Mouse (Mus musculus) gastrocnemius, postnatal 25 days (tissue): ENCODE results near the gene Mia2. TPM values are rescaled to one million over a fixed set of nuclear protein-coding genes. Genes with fewer than 3 reads are reported as not detected.
"Not testable (repeated sequence)": the region's sequence is repeated elsewhere in the genome, so short reads cannot be mapped to it uniquely, and the experiment has no call there.

Experiments used
- DNase-seq: peaks from one replicate; pipeline ENCODE4 v3.0.0; 2022
- microRNA-seq, 2 experiments: library from miRNA; unstranded; fragments of <30 nt; microRNA quantifications; one replicate each; pipeline ENCODE4 v1.2.0; 2021; ENCODE audit warnings: borderline replicate concordance in 2 of 2
- total RNA-seq, 2 experiments: library from RNA; stranded (reverse); gene quantifications; 1 replicate in 1 of 2; 2 replicates in 1 of 2; pipeline ENCODE4 v1.2.3; 2021

Gene Mia2
- total RNA-seq, 2 experiments from 2014 or later, result 88.3 to 97.4 TPM

DNA sequence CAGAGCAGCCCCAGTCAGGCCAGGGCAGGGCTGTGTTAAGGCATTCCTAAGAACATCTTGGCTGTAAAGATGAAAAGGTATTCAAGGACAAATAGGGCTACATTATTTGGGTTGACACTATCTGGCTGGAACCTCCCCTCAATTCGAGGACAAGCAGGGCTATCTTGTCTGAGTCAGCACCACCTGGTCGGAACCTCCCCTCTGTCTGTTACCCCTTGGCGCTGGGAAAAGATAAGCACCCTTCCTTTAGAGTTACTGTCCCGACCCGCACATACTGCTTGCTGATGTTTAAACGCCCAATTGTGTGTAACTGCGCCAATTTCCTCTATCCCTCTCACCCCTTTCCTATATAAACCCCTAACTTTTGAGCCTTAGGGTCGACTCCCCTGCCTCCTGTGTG is 145.4 kb downstream of the Mia2 start:
- not testable (repeated sequence) for DNase-seq

Small RNA genes within 50 kb of the gene (microRNA-seq; reads per million reads assigned to microRNA genes)
- 0 reads per million in 2 experiments for gene Gm27284

Other genes starting within 250 kb of the Mia2 start
- gene Sec23a, start 83.8 kb upstream of the Mia2 start, total RNA-seq, result 10 to 100 TPM; 44.4 to 46.0 TPM
- 1 to 10 TPM; 3.8 to 4.4 TPM for gene Gemin2, start 82.4 kb upstream of the Mia2 start, total RNA-seq
- gene Trappc6b, start 34.3 kb upstream of the Mia2 start, total RNA-seq, result 10 to 100 TPM; 35.4 to 45.8 TPM
- gene Pnn, start 28.9 kb upstream of the Mia2 start, total RNA-seq, result 10 to 100 TPM; 15.0 to 15.8 TPM
- gene Fbxo33, start 123.9 kb downstream of the Mia2 start, total RNA-seq, result 1 to 10 TPM; 3.1 to 3.3 TPM